Mouse (Mus musculus) bone marrow macrophage, adult 2 months (primary cell): Measurements from ENCODE around the gene Popdc2. TPM values are rescaled to one million over a fixed set of nuclear protein-coding genes. Genes with fewer than 3 reads are reported as not detected.
A peak's percentile ranks its signal among the peaks of the same experiment; 100 is the strongest.
"Not testable (repeated sequence)": the region's sequence is repeated elsewhere in the genome, so short reads cannot be mapped to it uniquely, and the experiment has no call there.

ENCODE experiments used
- H3K27ac ChIP-seq: 2 replicates; pipeline ENCODE4 v1.5.1; 2012; ENCODE audit warnings: low read depth, low read length; ENCODE audit not compliant: insufficient read depth
- H3K4me1 ChIP-seq: 2 replicates; pipeline ENCODE4 v1.6.1; 2012; ENCODE audit warnings: low read length; ENCODE audit not compliant: control insufficient read depth, insufficient read depth
- H3K4me3 ChIP-seq: 2 replicates; pipeline ENCODE4 v1.5.1; 2012; ENCODE audit warnings: mild to moderate bottlenecking, low read length, moderate library complexity; ENCODE audit not compliant: insufficient read depth
- CTCF ChIP-seq: IDR thresholded peaks from 2 replicates; pipeline ENCODE4 v1.5.1; 2012; ENCODE audit warnings: low read depth, mild to moderate bottlenecking, low read length, moderate library complexity
- POLR2A ChIP-seq: IDR thresholded peaks from 2 replicates; pipeline ENCODE4 v1.6.1; 2012; ENCODE audit warnings: mild to moderate bottlenecking, low read depth, low read length, borderline replicate concordance
- polyA plus RNA-seq: library from polyadenylated mRNA; stranded (reverse); fragments of >200 nt; gene quantifications from 2 replicates; pipeline ENCODE4 v1.2.4, GENCODE M21; 2012; ENCODE audit not compliant: missing spikeins, insufficient read depth, insufficient read length

The Popdc2 gene
- polyA plus RNA-seq = not detected in 2 replicates

DNA sequence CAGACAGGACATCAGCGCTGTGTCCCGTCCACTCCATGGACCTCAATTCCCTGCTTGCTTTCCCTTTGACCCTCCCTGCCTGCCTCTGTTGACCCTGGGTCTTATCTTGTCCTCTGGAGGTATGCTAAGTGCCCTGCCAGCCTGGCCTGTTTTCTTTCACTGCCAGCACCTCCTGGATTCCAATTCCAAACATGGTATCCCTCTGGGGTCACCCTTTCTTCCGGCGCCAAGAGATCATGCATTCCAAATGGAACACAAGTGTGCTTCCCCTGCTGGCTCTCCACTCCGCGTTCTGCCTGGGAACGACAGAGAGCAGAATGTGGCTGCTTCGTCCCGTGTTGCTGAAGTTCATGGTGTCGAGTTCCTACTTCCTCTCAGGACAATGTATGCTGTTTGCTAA lies at the start of gene Popdc2:
TSS of gene Popdc2 (plus strand) at position 277 of the 400 bp plus-strand sequence.
- peaks cover 11% of the 10 kb centered on the region for H3K4me1 ChIP-seq
- no peak within 1 kb of the TSS for H3K27ac ChIP-seq

GRCm38 (mm10) chr16:38318492-38318891 lies 43.5 kb upstream of the Popdc2 start:
- no peak overlapping the region for H3K27ac ChIP-seq
- no peak for TF ChIP-seq CTCF
- TF ChIP-seq POLR2A = no peak
- H3K4me1 ChIP-seq = no peaks in the 10 kb centered on the region
- no peak overlapping the region for H3K4me3 ChIP-seq

More for the DNA sequence above, at the start of gene Popdc2:
- H3K4me3 ChIP-seq = no peak within 1 kb of the TSS
- TF ChIP-seq POLR2A (no peak), CTCF (no peak)

GRCm38 (mm10) chr16:38319087-38319486 lies 42.9 kb upstream of the Popdc2 start:
- H3K4me1 ChIP-seq = no peaks in the 10 kb centered on the region
- H3K4me3 ChIP-seq = no peak overlapping the region
- TF ChIP-seq POLR2A = no peak
- no peak for TF ChIP-seq CTCF
- H3K27ac ChIP-seq = no peak overlapping the region

GRCm38 (mm10) chr16:38321452-38321935 lies 40.5 kb upstream of the Popdc2 start:
- Histone ChIP-seq H3K27ac (no peak overlapping the region), H3K4me3 (no peak overlapping the region), H3K4me1 (no peaks in the 10 kb centered on the region)
- TF ChIP-seq CTCF (0 out of 2 replicates have a peak, but pooled peaks have one; percentile 24), POLR2A (no peak)

DNA sequence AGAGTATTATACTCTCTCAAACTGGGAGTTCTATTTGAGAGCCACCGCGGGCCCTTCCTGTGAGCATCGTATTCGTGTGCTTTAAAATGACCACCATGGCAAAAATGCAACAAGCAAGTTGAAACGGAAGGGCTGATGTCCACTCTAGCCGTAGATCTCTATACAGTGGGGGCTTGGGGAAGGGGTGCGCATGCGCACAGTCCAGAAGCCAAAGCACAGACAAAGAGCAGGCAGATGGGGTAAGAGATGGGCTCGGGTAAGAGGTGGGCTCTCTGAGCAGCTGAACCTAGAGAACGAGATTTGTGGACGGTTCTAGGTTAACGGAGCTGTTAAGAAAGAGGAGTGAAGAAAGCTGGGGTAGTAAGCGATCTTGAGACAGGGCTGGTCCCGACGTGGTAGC lies 37.7 kb upstream of the Popdc2 start:
- TF ChIP-seq CTCF (no peak), POLR2A (no peak)
- Histone ChIP-seq H3K4me3 (no peak overlapping the region), H3K27ac (no peak overlapping the region), H3K4me1 (no peaks in the 10 kb centered on the region)

DNA sequence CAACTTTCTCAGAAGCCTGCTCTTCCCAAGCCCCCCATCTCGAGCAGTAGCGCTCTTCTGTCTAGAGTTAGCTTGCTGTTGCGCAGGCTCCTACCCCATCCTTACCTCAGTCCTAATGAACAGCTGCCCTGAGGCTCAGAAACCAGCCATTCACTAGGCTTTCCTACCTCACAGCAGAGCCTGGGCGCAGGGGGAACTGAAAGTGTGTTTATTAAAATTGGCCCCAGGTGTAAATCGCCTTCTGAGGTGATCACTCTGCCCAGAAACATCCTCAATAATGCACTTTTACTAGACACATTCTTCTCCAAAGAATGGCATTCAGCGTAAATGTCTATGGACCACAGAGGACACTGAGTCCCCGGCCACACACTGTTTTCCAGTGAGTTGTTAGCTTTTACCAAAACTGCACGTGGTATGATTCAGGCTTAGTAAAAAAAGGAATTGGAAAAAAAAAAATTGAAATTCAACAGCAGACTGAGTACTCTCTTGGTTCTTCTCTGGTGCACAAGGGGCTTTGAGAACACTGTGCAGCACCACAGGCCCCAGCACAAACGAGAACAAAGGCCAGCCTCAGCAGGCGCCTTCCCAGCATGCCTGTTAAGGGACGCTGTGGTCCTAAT lies 35.1 kb upstream of the Popdc2 start:
- H3K4me3 ChIP-seq = no peak overlapping the region
- TF ChIP-seq POLR2A = no peak
- no peak for TF ChIP-seq CTCF
- no peak overlapping the region for H3K27ac ChIP-seq
- H3K4me1 ChIP-seq = no peaks in the 10 kb centered on the region

- Histone ChIP-seq H3K4me1 (no peaks in the 10 kb centered on the region), H3K27ac (no peak overlapping the region), H3K4me3 (no peak overlapping the region)
- TF ChIP-seq CTCF (peak; percentile 28; the same call in 1 of the 2 replicates), POLR2A (no peak)
Measured at GRCm38 (mm10) chr16:38329340-38329739, 32.7 kb upstream of the Popdc2 start.

GRCm38 (mm10) chr16:38334431-38334830 lies 27.6 kb upstream of the Popdc2 start:
- no peak for TF ChIP-seq POLR2A
- TF ChIP-seq CTCF = no peak
- Histone ChIP-seq H3K4me3 (no peak overlapping the region), H3K4me1 (no peaks in the 10 kb centered on the region), H3K27ac (no peak overlapping the region)

DNA sequence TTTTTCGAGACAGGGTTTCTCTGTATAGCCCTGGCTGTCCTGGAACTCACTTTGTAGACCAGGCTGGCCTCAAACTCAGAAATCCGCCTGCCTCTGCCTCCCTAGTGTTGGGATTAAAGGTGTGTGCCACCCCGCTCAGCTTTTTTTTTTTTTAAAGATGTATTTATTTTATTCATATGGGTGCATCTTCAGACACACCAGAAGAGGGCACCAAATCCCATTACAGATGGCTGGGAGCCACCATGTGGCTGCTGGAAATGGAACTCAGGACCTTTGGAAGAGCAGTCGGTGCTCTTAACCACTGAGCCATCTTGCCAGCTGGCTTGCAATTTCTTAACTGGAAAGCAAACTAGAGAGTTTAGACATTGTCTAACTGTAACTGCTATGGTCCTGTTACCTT lies 23.9 kb upstream of the Popdc2 start:
- H3K4me3 ChIP-seq, H3K27ac ChIP-seq, H3K4me1 ChIP-seq: not testable (repeated sequence)

GRCm38 (mm10) chr16:38341396-38342324 lies 20.3 kb upstream of the Popdc2 start, which contains the start of gene Maats1:
Gene Maats1 (minus strand): TSS chr16:38342143.
- no peak within 1 kb of the TSS for H3K27ac ChIP-seq
- H3K4me3 ChIP-seq = peak within 1 kb of the TSS; percentile 3; the same call in 1 of the 2 replicates
- TF ChIP-seq CTCF (no peak), POLR2A (no peak)
- peaks cover 4% of the 10 kb centered on the region for H3K4me1 ChIP-seq
